Mouse (Mus musculus): ENCODE data around the gene Kdm1b.
A peak's percentile ranks its signal among the peaks of the same experiment; 100 is the strongest.

The Kdm1b gene

DNA sequence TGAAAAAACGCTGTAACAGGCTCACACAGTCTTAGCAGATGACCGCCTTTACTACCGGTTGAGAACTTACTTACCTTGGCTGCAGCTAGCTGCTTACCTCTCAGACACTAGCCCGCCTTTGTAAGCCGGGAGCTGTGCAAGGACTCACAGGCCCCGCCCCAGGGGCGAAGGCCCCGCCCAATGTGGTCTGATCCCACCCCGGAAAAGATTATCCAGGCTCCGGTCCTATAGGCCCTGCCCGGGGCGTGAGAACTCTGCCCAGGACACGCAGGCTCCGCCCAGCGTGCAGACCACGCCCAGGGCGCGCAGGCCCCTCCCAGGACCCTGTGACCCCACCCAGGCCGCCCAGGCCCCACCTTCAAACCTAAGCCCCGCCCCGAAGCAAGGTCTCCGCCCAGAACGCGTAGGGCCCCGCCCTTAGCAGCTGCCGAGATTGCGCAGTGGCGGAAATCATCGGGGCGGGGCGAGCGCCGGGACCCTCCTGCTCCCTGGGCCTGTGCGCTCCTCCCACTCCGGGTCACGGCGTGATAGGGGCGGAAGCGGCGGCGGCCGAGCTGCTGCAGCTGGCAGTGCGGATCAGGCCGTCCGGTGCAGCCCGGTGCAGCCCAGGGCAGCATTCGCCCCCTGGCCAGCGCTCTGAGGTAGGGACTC is at the start of gene Kdm1b:
Gene Kdm1b, plus strand, starts transcription at position 470 of the 651 bp plus-strand sequence.
- DNase-seq, result peak; percentile 100

DNA sequence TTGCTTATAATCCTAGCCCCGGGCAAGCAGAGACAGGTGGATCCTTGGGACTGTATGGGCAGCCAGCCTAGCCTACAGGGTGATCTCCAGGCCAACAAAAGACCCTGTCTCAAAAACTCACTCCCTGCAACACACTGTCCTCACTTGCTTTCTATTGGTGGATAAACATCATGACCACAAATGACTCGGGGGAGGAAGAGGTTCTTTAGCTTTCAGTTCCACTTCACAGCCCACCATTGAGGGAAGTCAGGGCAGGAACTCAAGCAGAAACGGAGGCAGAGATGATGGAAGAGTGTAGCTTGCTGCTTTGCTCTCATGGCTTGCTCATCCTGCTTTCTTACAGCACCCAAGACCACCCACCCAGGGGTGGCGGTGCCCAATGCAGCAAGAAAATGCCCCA is 45.9 kb upstream of the Kdm1b start:
- DNase-seq, result no peak

DNA sequence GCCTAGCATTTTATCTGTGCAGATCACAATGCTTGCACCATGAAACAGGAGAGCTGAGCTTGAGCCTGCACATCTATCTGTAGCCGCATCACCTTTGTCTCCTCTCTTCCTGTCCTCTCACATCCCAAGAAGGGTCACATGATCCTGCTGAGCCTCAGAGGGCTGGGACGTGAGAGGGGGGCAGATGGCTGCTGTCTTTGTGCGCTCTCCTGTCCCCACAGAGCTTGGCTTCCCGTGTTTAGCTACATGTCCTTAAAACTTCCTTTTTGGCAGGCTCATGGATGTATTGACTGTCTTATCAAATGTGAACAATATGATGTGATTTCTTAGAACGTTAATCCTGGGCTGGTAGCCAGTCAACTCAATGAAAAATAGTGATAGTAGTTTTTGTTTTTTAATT is 43.8 kb upstream of the Kdm1b start:
- peak; percentile 81 for DNase-seq

DNA sequence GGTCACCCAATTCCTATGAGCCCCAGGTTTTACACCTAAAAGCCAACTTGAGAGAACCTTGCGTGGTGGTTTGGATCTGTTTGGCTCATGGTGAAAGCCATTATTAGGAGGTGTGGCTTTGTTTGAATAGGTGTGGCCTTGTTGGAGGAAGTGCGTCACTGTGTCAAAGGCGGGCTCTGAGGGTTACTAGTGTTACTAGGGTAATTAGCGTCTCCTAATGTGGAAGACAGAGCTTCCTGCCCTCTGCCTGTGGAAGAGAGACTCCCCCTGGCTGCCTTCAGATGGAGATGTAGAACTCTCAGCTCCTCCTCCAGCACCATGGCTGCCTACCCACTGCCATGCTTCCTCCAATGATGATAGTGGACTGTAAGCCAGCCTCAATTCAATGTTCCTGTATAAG is 41.7 kb upstream of the Kdm1b start:
- no peak for DNase-seq

DNA sequence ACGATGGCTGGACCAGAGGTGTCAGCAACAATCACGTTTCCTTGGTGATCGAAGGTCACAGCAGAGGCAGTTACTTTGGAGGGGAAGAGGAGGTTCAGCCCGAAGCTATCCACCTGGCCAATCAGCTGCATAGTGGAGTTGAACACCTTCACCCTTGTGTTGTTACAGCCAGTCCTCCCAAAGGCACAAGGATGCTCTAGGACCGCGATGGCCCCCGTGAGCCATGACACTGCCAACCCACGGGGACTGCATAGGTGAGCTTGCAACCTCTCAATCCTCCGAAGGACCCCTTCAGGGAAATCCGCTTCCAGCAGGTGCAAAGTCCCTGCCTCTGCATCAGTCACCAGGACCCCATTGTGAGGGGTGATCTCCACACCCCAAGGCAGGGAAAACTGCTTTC is 29.6 kb upstream of the Kdm1b start:
- DNase-seq, result peak; percentile 91

DNA sequence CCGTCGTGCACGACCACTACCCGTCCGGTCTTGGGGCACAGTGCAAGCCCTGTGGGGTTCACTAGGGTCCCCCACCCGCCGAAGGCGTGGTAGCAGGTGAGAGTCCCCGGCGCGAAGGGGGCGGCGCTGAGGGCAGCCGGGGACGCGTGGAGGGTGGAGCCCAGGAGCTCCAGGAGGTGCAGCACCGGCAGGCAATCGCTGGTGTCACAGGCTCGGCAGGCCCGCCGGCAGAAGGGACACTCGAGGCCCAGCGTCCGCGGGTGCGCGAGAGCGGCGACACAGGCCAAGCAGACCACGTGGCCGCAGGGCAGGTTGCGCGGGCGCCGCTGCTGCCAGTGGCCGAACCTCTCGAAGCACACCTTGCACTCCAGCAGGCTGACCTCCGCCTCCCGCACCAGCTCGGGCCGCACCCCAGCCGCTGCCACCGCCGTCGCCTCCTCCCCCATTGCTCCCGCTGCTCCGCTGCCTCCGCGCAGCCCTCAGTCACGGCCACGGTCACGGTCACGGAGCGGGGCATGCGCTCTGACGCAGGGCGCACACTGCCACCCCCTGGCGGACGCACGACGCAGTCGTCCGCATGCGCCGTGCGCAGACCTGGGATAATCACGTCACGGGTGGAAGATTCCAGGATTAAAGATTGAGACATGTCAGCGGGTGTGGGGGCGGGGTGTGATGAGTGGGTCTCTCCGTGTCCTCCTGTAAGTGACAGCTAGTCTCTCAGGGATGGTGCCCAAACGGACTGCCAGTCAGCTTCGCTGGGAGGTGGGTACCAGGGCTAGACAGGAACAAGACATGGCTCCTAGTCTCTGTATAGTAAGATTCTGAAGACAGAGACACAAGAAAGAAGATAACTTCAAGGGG is 28.7 kb upstream of the Kdm1b start, which contains the start of gene Nhlrc1:
Gene Nhlrc1, minus strand, starts transcription at position 517 of the 861 bp plus-strand sequence.
- peak; percentile 98 for DNase-seq

DNA sequence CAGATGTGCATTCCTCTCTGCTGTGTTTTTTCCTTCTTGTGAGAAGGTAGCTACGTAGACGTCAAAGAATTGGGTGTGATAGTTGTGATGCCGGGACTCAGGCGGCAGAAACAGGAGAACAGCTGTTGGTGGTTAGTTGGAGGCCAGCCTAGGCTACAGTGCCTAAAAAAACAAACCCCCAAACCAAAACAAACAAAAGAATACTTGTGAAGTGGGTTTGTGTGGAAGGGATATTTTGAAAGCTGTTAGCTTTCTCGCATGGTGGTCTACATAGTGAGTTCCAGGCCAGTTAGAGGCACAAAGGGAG is 28.2 kb upstream of the Kdm1b start:
- DNase-seq, result no peak

DNA sequence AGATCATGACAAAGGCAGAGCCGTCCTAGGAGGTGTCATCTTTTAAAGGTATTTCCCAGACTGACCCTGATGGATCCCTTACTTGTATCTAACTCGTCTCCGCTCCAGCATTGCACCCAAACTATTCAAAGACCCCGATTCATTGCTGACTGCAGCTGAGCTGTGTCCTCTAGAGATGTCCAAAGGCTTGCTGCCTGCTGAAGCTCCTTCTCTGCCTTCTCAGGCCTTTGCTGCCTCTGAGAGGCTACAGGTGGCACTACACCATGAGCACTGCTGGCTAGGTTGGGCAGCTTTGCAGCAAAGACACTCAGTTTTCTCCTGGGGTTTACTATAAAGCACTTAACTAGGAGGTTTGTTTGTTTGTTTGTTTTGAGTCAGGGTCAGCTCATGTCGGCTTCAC is 26.0 kb upstream of the Kdm1b start:
- no peak for DNase-seq

DNA sequence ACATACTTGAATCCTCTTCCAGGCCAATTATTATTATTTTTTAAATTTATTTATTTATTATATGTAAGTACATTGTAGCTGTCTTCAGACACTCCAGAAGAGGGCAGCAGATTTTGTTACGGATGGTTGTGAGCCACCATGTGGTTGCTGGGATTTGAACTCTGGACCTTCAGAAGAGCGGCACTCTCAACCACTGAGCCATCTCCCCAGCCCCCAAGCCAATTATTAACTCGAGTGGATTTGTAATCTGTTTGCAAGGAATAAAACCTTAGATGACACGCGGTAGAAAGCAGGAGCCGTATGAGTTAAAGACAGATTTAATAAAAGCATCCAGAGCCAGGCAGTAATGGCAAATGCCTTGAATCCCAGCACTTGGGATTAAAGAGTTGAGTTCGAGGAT is 23.5 kb upstream of the Kdm1b start:
- peak; percentile 57 for DNase-seq

DNA sequence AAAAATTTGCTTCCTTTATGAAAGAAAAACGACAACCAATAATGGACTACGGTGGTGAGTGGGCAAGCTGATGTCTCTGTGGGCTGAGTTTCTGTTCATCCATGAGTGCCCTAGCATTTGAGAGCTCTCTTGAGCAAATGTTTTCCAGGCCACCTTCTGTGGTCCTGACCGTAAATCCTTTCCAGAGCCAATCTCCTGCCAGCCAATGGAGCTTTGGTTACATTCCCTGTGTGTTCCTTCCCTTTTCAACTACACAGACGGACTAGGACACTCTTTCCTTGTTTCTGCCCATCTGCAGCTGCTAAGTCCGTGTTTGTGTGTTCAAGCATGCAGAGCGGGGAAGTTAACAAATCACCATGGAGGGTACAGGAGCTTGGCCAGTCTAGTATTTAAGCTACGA is 22.5 kb upstream of the Kdm1b start:
- DNase-seq, result no peak

DNA sequence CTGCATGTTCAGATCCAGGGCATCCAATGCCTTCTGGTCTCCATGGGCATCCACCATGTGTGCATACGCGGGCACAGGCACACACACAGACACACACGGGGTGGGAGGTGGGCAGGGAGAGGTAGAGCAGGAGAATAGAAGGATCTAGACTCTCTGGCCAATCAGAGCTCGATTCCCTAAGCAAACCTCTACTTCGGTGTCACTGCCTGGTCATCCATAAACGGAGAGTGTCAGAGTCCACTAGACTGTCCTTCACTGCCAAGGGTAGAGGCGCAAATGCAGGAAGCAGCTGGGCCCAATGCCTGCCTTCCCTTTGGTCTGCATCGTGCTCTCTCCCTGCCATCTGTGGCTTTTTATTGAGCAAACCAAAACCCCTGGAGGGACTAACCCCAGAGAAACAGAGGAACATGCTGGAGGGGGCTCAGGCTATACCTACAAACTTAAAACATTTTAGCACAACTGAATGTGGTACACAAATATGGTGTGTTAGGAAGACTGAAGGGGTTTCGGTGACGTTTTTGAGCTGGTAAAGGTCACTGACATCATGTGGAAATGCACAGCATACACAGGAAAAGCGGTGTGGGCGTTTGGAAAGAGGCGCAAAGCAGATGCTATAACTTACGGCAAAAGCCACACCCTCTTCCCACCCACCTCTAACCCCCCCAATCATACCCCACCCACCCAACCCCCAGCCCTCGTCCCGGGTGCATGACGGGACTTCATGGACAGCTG is 12.8 kb upstream of the Kdm1b start:
- no peak for DNase-seq

DNA sequence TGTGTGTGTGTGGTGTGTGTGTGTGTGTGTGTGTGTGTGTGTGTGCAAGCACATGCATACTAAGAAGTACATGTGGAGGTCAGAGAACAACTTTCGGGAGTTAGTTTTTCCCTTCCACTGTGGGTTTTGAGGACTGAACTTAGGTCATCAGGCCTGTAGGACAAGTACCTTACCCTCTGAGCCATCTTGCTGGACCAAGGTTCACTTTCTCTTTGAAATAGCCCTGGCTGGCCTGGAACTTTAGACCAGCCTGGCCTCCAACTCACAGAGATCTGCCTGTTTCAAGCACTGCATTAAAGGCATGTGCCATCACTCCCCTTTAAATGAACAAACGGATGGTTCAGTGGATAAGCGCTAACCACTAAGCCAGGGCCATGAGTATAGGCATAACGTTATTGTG is 9.7 kb upstream of the Kdm1b start:
- no peak for DNase-seq

DNA sequence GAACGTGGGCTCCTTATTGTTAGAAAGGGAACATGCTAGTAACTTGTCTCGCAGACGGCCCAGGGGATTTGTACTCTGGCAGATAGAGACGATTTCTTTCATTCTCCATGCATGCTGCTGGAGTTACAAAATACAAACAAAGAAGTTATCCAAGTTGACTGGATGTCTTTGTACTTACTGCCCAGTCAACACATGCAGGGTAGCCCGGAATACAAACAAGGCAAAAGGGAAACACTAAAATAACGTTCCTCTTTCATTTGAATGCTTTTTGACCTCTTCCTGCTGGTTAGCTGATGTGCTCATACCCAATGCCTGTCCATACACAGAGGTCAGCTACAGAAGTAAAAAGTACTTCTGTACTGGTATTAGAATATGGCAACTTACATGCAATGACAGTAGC is 5.4 kb upstream of the Kdm1b start:
- DNase-seq, result no peak

DNA sequence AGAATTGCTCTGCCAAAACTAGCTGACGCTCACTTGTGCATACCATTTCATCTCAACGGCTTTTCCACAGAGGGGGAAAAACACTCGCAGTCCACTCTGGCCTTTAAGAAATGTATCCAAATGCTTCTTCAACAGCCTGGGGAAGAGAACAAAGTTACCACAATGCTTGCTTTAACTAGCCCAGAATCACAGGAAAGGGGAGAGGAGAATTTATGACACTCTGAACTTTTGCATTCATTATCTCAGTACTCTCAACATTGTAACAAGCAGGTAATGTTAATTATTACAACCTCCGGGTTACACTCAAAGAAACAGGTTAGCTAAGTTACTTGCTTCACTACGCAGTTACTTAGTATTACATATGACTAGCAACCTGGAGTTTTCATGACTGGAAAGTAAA is 3.2 kb upstream of the Kdm1b start:
- no peak for DNase-seq

DNA sequence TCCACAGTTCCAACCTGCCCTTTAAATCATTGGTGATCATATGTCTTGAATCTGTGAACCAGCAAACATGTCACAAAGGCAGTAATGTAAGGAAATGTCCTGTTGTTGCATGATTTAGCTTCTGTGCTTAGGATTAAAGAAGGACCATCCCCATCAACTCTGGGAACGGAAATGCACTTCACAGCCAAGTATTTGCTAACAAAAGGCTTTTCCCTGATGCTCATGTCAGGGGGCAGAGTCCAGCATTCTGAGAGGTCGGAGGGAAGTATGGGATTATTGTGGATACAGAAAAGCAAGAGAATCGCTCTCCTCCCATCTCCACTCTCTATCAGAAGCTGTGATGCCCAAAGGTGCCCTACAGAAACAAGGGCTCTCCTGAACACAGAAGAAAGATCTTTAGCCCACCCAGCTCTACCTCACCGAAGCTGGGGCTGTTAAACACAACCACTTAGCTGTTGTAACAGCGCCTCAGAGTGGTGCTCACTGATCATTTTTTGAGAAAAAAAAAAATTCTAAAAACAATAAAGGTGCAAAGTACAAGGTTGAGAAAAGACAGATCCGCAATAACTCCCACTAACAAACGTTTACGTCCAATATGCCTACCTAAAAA is 1.2 kb upstream of the Kdm1b start:
- DNase-seq, result no peak

DNA sequence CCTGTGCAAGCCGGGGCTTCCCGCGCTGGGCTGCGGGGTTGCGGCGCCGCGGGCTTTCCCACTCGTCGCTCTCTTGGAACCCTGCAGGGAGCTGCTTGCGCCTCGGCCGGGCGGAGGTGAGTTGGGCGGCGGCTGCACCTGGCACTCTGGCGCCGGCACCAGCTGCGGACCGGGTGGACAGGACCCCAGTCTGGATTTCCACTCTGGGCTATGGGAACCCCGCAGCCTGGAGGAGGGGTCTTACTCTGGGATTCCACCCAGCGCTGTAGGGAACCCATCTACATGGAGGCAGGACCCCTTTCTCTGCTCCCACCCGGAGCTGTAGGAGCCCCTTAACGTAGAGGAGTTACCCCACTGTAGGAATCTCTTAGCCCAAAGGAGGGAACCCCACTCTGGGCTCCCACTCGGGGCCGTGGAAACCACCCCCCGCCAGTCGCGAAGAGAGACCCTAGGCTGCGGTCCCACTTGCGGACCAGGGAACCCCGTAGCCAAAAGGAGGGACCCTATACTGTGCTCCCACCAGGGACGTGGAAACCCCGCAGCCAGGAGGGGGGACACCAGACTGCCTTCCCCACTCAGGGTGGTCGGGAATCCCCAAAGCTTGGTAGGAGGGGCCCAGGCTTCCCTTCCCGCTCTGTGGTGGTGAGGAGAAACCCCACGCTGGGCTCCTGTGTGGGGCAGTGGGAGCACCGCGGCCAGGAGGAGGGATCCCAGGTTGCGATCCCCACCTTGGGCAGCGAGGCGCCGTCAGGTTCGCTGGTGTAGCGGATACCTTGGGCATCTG is 726 bp downstream of the Kdm1b start:
- peak; percentile 96 for DNase-seq

DNA sequence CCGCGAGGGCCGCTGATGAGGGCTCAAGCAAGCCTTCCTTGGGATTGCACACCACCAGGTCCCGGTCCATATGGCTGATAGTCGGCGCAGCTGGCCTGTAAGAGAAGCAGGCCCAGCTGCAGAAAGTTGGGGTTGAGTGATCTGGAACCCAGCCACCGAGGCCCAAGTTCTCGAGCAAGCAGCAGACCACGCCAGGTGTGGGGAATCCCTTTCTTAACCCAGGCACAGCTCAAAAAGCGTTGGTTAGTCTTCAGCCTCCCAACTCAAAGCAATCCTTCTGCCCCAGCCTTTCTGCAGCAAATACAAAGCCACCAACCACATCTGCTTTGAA is 1.3 kb downstream of the Kdm1b start, which contains the start of gene Tpmt:
Gene Tpmt, minus strand, starts transcription at position 121 of the 331 bp plus-strand sequence.
- no peak for DNase-seq

DNA sequence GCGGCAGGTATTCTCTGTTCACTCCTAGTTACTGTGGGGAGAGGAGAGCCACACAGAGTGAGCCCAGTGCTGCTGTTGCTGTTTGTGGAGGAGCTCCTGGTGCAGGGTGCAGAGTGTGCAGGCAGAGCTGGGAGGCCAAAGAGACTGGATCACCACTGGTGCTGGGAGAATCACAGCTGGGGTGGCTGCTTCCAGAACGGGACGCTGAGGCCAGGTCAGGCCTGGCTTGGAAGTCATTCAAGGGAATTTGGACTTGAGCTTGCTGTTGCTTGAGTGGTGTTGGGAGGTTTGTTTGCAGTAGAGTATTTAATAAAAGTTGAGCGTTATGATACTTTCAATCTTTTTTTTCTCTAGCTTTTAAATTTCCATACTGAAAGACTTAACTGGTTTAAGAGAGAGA is 4.7 kb downstream of the Kdm1b start:
- no peak for DNase-seq

DNA sequence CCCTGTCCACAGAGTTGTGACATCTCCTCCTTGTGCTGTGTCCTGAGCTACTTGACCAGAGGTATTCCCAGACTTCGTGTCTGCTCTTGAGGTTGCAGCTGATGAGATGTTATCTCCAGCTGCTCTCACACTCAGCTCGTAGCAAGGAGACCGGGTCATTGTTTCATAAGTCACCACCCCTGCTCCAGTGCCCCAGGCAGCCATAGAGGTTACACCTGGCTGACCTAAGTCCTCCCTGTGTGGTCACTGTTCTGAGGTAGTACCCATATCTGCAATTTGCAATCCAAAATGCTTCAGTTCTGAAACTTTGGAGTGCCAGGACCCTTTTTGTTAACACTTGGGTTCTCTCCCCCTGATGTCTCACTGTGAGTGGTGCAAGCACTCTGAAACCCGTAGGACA is 6.7 kb downstream of the Kdm1b start:
- no peak for DNase-seq

DNA sequence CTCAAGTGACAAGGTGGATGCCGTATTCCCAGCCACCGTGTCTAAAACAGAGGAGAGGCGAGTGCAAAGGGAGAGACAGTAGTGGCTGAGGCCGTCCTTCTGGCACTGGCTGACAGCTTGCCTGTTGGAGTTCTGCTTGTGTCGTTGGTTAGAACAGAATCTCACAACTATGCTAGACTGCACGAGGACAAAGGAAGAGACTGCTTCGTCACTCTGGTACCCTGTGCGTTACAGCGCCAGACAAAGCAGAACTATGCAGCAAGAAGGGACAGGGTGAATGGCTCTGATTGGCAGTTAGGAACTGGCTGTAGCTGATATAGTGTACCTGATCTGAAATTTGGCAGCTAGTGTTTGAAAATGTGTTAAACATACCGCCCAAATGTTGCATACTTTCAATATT is 10.7 kb downstream of the Kdm1b start:
- DNase-seq, result no peak

DNA sequence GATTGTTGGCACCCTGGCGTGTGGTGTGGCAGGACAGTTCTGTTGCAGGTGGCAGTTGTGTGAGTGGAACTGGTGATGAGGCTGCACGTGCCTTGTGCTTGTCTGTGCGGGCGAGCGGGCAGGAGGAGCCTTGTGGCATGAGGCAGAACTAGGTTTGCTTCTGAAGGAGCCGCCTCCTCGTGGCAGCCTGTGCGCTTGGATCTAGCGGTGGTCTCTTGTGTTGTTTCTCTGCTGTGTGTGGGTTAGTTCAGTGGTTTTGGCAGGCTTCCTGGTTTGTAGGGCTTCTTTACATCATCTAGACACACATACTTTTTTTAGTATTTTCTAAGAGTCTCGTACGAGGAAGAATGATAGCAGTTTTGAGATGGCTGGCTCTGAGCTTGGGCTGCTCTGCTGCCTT is 12.8 kb downstream of the Kdm1b start:
- DNase-seq, result no peak

DNA sequence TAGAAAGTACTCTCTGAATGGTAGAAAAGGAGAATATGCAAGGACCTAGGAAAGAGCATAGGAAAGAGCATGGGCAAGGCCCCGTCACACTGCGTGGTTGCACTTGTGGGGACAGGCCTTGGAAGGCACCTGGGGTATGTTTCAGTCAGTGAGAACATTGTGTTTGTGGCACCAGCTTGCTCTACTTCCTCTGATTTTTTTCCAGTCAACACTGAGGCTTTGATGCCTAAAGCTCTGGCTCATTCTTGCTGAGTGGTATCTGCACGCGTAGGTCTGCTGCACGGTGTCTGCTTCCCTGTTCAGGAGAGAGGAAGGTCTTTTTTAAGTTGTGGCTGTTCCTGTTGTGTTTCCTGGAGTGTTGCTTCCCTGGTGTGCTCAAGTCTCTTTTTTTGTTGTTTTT is 13.5 kb downstream of the Kdm1b start:
- no peak for DNase-seq

DNA sequence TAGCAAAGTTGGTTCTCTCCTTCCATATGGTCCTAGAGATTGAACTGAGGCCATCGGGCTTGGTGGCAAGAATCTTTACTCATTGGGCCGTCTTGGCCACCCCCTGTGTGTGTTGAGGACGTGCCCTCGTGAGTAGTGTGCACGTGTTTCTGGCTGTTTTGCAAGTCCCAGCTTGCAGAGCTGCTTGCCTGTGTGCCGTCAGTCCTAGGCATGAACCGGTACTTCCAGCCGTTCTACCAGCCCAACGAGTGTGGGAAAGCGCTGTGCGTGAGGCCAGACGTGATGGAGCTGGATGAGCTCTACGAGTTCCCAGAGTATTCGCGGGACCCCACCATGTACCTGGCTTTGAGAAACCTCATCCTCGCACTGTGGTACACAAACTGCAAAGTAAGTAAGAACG is 19.5 kb downstream of the Kdm1b start:
- peak; percentile 85 for DNase-seq
